Mouse (Mus musculus): ENCODE measurements around the gene Zfp358.

Gene Zfp358

GRCm38 (mm10) chr8:3482240-3482740 is 10.6 kb upstream of the Zfp358 start:
- DNase-seq (ENCODE audit: low read depth, low spot score) = no peak
- Histone ChIP-seq H3K27me3 (ENCODE audit: control insufficient read depth, insufficient read depth, low read length, poor library complexity, severe bottlenecking) (no peaks in the 10 kb centered on the region), H3K36me3 (ENCODE audit: control insufficient read depth, insufficient read depth, low read length, poor library complexity, severe bottlenecking) (no peaks in the 10 kb centered on the region)

- no peaks in the 10 kb centered on the region for H3K36me3 ChIP-seq (ENCODE audit: control insufficient read depth, insufficient read depth, low read length, poor library complexity, severe bottlenecking)
- H3K27me3 ChIP-seq (ENCODE audit: control insufficient read depth, insufficient read depth, low read length, poor library complexity, severe bottlenecking) = no peaks in the 10 kb centered on the region
- DNase-seq (ENCODE audit: low read depth, low spot score) = no peak
Measured at GRCm38 (mm10) chr8:3483546-3483945, 9.4 kb upstream of the Zfp358 start.

DNA sequence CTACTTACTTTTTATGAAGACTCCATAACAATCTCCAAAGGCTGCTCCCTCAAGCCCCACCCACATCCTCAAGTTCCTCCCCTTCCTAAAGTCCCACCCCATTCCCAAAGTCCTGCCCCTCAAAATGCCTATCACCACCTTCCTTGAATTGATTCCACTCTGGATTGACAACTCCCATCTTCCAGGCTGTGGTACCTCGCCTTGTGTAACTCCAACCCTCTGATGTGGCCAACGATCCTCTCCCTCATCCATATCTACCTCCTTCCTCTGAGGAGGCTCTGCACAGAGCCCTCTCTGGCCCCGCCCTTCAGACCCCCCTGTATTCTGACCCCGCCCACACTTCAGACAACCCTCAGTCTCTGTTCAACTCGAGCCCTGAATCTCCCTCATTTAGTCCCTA is 7.7 kb upstream of the Zfp358 start:
- Histone ChIP-seq H3K27me3 (ENCODE audit: control insufficient read depth, insufficient read depth, low read length, poor library complexity, severe bottlenecking) (no peaks in the 10 kb centered on the region), H3K36me3 (ENCODE audit: control insufficient read depth, insufficient read depth, low read length, poor library complexity, severe bottlenecking) (no peaks in the 10 kb centered on the region)
- DNase-seq (ENCODE audit: low read depth, low spot score) = no peak

DNA sequence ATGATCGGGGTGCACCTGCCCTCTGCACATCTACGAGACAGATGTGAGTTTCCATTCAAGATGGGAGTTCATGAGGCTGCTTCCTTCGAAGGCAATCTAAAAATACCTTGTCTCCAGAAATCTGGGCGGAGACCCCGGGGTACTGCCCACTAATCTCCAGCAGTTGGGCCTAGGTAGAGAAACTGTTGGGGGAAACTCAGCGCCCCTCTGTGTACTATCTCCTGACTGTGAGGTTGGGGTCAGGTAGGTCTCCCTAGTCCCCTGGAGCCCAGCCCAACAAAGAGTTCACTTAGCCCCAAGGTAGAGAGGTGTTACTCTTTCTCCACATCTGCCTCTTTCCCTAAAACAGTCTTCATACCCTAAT is 889 bp downstream of the Zfp358 start:
- H3K27me3 ChIP-seq (ENCODE audit: control insufficient read depth, insufficient read depth, low read length, poor library complexity, severe bottlenecking) = no peaks in the 10 kb centered on the region
- no peaks in the 10 kb centered on the region for H3K36me3 ChIP-seq (ENCODE audit: control insufficient read depth, insufficient read depth, low read length, poor library complexity, severe bottlenecking)
- no peak for DNase-seq (ENCODE audit: low read depth, low spot score)

DNA sequence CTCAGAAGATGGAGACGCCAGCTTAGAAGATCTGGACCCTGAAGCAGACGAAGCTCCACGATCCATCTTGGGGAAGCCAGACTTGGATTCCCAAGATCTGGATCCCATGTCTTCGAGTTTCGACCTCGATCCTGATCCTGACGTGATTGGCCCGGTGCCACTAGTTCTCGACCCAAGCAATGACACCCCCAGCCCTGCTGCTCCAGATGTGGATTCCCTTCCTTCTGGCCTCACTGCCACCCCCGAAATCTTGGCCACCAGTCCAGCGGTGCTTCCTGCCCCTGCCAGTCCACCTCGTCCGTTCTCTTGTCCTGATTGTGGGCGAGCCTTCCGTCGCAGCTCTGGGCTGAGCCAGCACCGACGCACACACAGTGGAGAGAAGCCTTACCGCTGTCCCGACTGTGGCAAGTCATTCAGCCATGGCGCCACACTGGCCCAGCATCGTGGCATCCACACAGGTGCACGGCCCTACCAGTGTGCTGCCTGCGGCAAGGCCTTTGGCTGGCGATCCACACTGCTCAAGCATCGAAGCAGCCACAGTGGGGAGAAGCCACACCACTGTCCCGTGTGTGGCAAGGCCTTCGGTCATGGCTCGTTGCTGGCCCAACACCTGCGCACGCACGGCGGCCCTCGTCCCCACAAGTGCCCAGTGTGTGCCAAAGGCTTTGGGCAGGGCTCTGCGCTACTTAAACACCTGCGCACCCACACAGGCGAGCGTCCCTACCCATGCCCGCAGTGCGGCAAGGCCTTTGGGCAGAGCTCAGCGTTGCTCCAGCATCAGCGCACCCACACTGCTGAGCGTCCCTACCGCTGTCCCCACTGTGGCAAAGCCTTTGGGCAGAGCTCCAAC is 2.9 kb downstream of the Zfp358 start:
- no peaks in the 10 kb centered on the region for H3K27me3 ChIP-seq (ENCODE audit: control insufficient read depth, insufficient read depth, low read length, poor library complexity, severe bottlenecking)
- no peaks in the 10 kb centered on the region for H3K36me3 ChIP-seq (ENCODE audit: control insufficient read depth, insufficient read depth, low read length, poor library complexity, severe bottlenecking)
- DNase-seq (ENCODE audit: low read depth, low spot score) = no peak

GRCm38 (mm10) chr8:3496428-3496748 is 3.5 kb downstream of the Zfp358 start:
- no peaks in the 10 kb centered on the region for H3K27me3 ChIP-seq (ENCODE audit: control insufficient read depth, insufficient read depth, low read length, poor library complexity, severe bottlenecking)
- no peaks in the 10 kb centered on the region for H3K36me3 ChIP-seq (ENCODE audit: control insufficient read depth, insufficient read depth, low read length, poor library complexity, severe bottlenecking)
- DNase-seq (ENCODE audit: low read depth, low spot score) = no peak

- no peak for DNase-seq (ENCODE audit: low read depth, low spot score)
- Histone ChIP-seq H3K36me3 (ENCODE audit: control insufficient read depth, insufficient read depth, low read length, poor library complexity, severe bottlenecking) (no peaks in the 10 kb centered on the region), H3K27me3 (ENCODE audit: control insufficient read depth, insufficient read depth, low read length, poor library complexity, severe bottlenecking) (no peaks in the 10 kb centered on the region)
Measured at GRCm38 (mm10) chr8:3498583-3498982, 5.6 kb downstream of the Zfp358 start.

- DNase-seq (ENCODE audit: low read depth, low spot score) = no peak
- Histone ChIP-seq H3K36me3 (ENCODE audit: control insufficient read depth, insufficient read depth, low read length, poor library complexity, severe bottlenecking) (no peaks in the 10 kb centered on the region), H3K27me3 (ENCODE audit: control insufficient read depth, insufficient read depth, low read length, poor library complexity, severe bottlenecking) (no peaks in the 10 kb centered on the region)
Measured at GRCm38 (mm10) chr8:3499751-3500150, 6.8 kb downstream of the Zfp358 start.

- H3K36me3 ChIP-seq (ENCODE audit: control insufficient read depth, insufficient read depth, low read length, poor library complexity, severe bottlenecking) = no peaks in the 10 kb centered on the region
- no peaks in the 10 kb centered on the region for H3K27me3 ChIP-seq (ENCODE audit: control insufficient read depth, insufficient read depth, low read length, poor library complexity, severe bottlenecking)
- DNase-seq (ENCODE audit: low read depth, low spot score) = peak; percentile 98
Measured at GRCm38 (mm10) chr8:3500235-3501090, 7.5 kb downstream of the Zfp358 start, which contains the start of gene Mcoln1. Mcoln1 (plus strand) TSS chr8:3500457.

DNA sequence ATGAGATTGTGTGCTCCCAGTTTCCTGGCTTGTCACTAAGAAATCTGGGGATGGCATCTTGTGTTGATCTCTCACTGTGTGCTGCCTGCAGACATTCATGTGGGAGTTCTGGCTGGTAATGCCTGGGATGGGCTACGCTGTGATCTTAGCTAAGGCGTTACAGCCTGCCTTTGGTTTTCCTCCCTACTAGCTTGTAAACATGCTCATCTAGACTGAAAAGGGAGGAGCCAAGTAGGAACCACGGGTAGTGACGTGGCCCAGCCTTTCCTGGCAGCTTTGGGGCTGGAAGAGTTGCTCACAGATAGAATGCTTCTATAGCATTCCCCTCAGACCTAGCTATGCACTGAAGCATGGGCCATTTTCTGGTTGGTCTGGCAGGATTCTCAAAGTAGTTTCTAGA is 9.3 kb downstream of the Zfp358 start:
- Histone ChIP-seq H3K36me3 (ENCODE audit: control insufficient read depth, insufficient read depth, low read length, poor library complexity, severe bottlenecking) (peaks cover 4% of the 10 kb centered on the region; the same call in 1 of the 2 replicates), H3K27me3 (ENCODE audit: control insufficient read depth, insufficient read depth, low read length, poor library complexity, severe bottlenecking) (no peaks in the 10 kb centered on the region)
- DNase-seq (ENCODE audit: low read depth, low spot score) = no peak

DNA sequence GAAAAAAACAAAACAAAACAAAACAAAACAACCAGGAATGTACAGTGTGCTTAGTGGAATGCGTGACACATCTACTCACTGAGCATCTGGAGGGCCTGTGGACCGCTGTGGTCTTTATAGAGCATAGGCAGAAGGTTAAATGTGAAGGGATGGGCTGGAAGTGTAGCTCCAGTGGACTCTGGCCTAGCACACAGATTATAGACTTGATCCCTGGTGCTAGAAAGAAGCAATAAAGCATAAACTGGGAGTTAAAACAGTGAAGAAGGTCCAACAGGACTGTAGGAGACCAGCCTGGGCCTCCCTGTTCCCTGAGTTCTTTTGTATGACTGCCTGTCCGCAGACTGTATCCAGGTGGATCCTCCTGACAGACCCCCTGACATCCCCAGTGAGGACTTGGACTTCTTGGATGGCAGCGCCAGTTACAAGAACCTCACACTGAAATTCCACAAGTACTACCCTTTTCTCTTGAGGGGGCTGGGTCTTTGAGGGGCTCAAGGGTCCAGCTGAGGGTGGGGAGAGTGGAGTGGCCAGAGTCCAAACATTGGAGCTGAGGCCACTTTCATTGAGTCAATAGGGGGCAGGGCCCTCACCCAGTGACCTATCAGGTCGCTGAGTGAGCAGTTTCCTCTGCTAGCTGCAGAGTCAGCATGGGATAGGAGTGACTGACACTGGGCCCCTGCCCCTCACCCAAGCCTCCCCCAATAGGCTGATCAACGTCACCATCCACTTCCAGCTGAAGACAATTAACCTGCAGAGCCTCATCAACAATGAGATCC is 15.2 kb downstream of the Zfp358 start:
- DNase-seq (ENCODE audit: low read depth, low spot score) = no peak
- Histone ChIP-seq H3K27me3 (ENCODE audit: control insufficient read depth, insufficient read depth, low read length, poor library complexity, severe bottlenecking) (no peaks in the 10 kb centered on the region), H3K36me3 (ENCODE audit: control insufficient read depth, insufficient read depth, low read length, poor library complexity, severe bottlenecking) (peaks cover 4% of the 10 kb centered on the region)

- H3K36me3 ChIP-seq (ENCODE audit: control insufficient read depth, insufficient read depth, low read length, poor library complexity, severe bottlenecking) = no peaks in the 10 kb centered on the region; the same call in 1 of the 2 replicates
- DNase-seq (ENCODE audit: low read depth, low spot score) = no peak
- H3K27me3 ChIP-seq (ENCODE audit: control insufficient read depth, insufficient read depth, low read length, poor library complexity, severe bottlenecking) = no peaks in the 10 kb centered on the region
Measured at GRCm38 (mm10) chr8:3514681-3515247, 21.8 kb downstream of the Zfp358 start.

- peak; percentile 85 for DNase-seq (ENCODE audit: low read depth, low spot score)
- no peaks in the 10 kb centered on the region; the same call in 1 of the 2 replicates for H3K36me3 ChIP-seq (ENCODE audit: control insufficient read depth, insufficient read depth, low read length, poor library complexity, severe bottlenecking)
- H3K27me3 ChIP-seq (ENCODE audit: control insufficient read depth, insufficient read depth, low read length, poor library complexity, severe bottlenecking) = no peaks in the 10 kb centered on the region
Measured at GRCm38 (mm10) chr8:3515260-3515671, 22.3 kb downstream of the Zfp358 start, which contains the start of gene Pnpla6. Pnpla6 (plus strand) TSS chr8:3515384.

GRCm38 (mm10) chr8:3515771-3516417 is 23.0 kb downstream of the Zfp358 start:
- no peak for DNase-seq (ENCODE audit: low read depth, low spot score)
- Histone ChIP-seq H3K36me3 (ENCODE audit: control insufficient read depth, insufficient read depth, low read length, poor library complexity, severe bottlenecking) (no peaks in the 10 kb centered on the region; the same call in 1 of the 2 replicates), H3K27me3 (ENCODE audit: control insufficient read depth, insufficient read depth, low read length, poor library complexity, severe bottlenecking) (no peaks in the 10 kb centered on the region)
